Mouse (Mus musculus) liver, embryonic 14.5 days (tissue): ENCODE measurements around the gene Dlx4.

Source experiments
- CTCF ChIP-seq: IDR thresholded peaks from 2 replicates; pipeline ENCODE4 v1.5.1; 2016; ENCODE audit warnings: antibody characterized with exemption, low read depth, control low read depth
- EP300 ChIP-seq: IDR thresholded peaks from 2 replicates; pipeline ENCODE4 v1.6.1; 2016; ENCODE audit warnings: antibody characterized with exemption, low read depth

GRCm38 (mm10) chr11:95121161-95122099, 24.6 kb downstream of the Dlx4 start:
- TF ChIP-seq CTCF (no peak), EP300 (no peak)
